Mouse (Mus musculus): ENCODE data around the gene Poc1b.

- TF ChIP-seq POLR2A (IDR thresholded peaks at IDR 0.05; ENCODE audit: borderline replicate concordance, extremely low read depth, low read depth, low read length) (no peak), CTCF (IDR thresholded peaks at IDR 0.05; ENCODE audit: insufficient read depth, low read length) (no peak)
Measured at GRCm38 (mm10) chr10:99188175-99188574, 81.3 kb downstream of the Poc1b start.

All from lung, adult 2 months (tissue).